Mouse (Mus musculus): ENCODE measurements at regions not wholly inside any gene's neighbourhood (a gene's known extent, or its start where the extent isn't known, plus 50 kb on each side); places are given as distances from the start of the nearest gene placed in this dataset.

GRCm38 (mm10) chr14:100457870-100458726 lies 173.6 kb upstream of the Klf12 start:
- peak in 1 of 2 experiments; percentile 24 for DNase-seq

GRCm38 (mm10) chr14:100446130-100446529 lies 161.7 kb upstream of the Klf12 start:
- DNase-seq: no peak

- no peak for DNase-seq
Measured at GRCm38 (mm10) chr14:100444848-100445247, 160.4 kb upstream of the Klf12 start.

- no peak for DNase-seq
Measured at GRCm38 (mm10) chr14:100444099-100444498, 159.6 kb upstream of the Klf12 start.

GRCm38 (mm10) chr14:100437552-100437951 lies 153.1 kb upstream of the Klf12 start:
- no peak for DNase-seq

GRCm38 (mm10) chr14:100429662-100430061 lies 145.2 kb upstream of the Klf12 start:
- peak in 1 of 2 experiments; percentile 22 for DNase-seq

- DNase-seq: no peak
Measured at GRCm38 (mm10) chr14:100426399-100426798, 141.9 kb upstream of the Klf12 start.

- no peak for DNase-seq
Measured at GRCm38 (mm10) chr14:100423790-100424189, 139.3 kb upstream of the Klf12 start.

- DNase-seq: no peak
Measured at GRCm38 (mm10) chr14:100421666-100422065, 137.2 kb upstream of the Klf12 start.

GRCm38 (mm10) chr14:100415099-100415498 lies 130.6 kb upstream of the Klf12 start:
- DNase-seq: no peak

- DNase-seq: no peak
Measured at GRCm38 (mm10) chr14:100412211-100412610, 127.7 kb upstream of the Klf12 start.

GRCm38 (mm10) chr14:100397191-100397590 lies 112.7 kb upstream of the Klf12 start:
- no peak for DNase-seq

- DNase-seq: no peak
Measured at GRCm38 (mm10) chr14:100375218-100375983, 90.9 kb upstream of the Klf12 start.

GRCm38 (mm10) chr14:100374494-100375217 lies 90.2 kb upstream of the Klf12 start:
- DNase-seq: peak; percentile 21 to 31

- peak; percentile 11 to 32 for DNase-seq
Measured at GRCm38 (mm10) chr14:100366234-100366864, 81.9 kb upstream of the Klf12 start.

- DNase-seq: no peak
Measured at GRCm38 (mm10) chr14:100362786-100363185, 78.3 kb upstream of the Klf12 start.

GRCm38 (mm10) chr14:100361346-100362029 lies 77.0 kb upstream of the Klf12 start:
- no peak for DNase-seq

GRCm38 (mm10) chr14:100359881-100360280 lies 75.4 kb upstream of the Klf12 start:
- peak; percentile 6 to 27 for DNase-seq

GRCm38 (mm10) chr14:100357131-100357530 lies 72.7 kb upstream of the Klf12 start:
- no peak for DNase-seq

GRCm38 (mm10) chr14:100353508-100353907 lies 69.0 kb upstream of the Klf12 start:
- DNase-seq: no peak

GRCm38 (mm10) chr14:100352961-100353452 lies 68.5 kb upstream of the Klf12 start:
- DNase-seq: no peak

GRCm38 (mm10) chr14:100351004-100351403 lies 66.5 kb upstream of the Klf12 start:
- DNase-seq: no peak

All from cerebellum, postnatal 25 days (tissue).